Mouse (Mus musculus): Measurements from ENCODE around the gene Zfp219. TPM values are rescaled to one million over a fixed set of nuclear protein-coding genes. Genes with fewer than 3 reads are reported as not detected.

The Zfp219 gene
- polyA plus RNA-seq, 1 experiment from 2014 or later: 30.3 TPM

- WGBS: 47% methylated on average over 38 of the region's 38 CpGs
- H3K9me3 ChIP-seq (replicated peaks; ENCODE audit: control insufficient read depth, low read length, poor library complexity, severe bottlenecking): no peaks in the 10 kb centered on the region
- H3K4me1 ChIP-seq (ENCODE audit: control insufficient read depth, insufficient read depth, low read length): peaks cover 73% of the 10 kb centered on the region
- H3K27me3 ChIP-seq (ENCODE audit: control insufficient read depth, insufficient read depth, low read depth, low read length): no peaks in the 10 kb centered on the region
- peak; percentile 21 for ATAC-seq
- peak overlapping the region; percentile 15; the same call in 1 of the 2 replicates for H3K4me3 ChIP-seq (ENCODE audit: low read depth, low read length)
- H3K9ac ChIP-seq (ENCODE audit: low read depth, low read length): peak overlapping the region; percentile 43
- peak overlapping the region; percentile 71 for H3K27ac ChIP-seq (ENCODE audit: low read length)
- H3K4me2 ChIP-seq (ENCODE audit: low read length): peak overlapping the region; percentile 53
- peaks cover 16% of the 10 kb centered on the region for H3K36me3 ChIP-seq (ENCODE audit: control insufficient read depth, insufficient read depth, low read length)
Measured at GRCm38 (mm10) chr14:52008321-52009203, 12.0 kb downstream of the Zfp219 start.

- no peak overlapping the region for H3K4me2 ChIP-seq (ENCODE audit: low read length)
- no peak overlapping the region for H3K9ac ChIP-seq (ENCODE audit: low read depth, low read length)
- peaks cover 65% of the 10 kb centered on the region for H3K4me1 ChIP-seq (ENCODE audit: control insufficient read depth, insufficient read depth, low read length)
- no peak overlapping the region for H3K27ac ChIP-seq (ENCODE audit: low read length)
- 93% methylated on average over 22 of the region's 23 CpGs for WGBS
- H3K4me3 ChIP-seq (ENCODE audit: low read depth, low read length): no peak overlapping the region
- ATAC-seq: no peak
- H3K36me3 ChIP-seq (ENCODE audit: control insufficient read depth, insufficient read depth, low read length): peaks cover 26% of the 10 kb centered on the region
- H3K27me3 ChIP-seq (ENCODE audit: control insufficient read depth, insufficient read depth, low read depth, low read length): no peaks in the 10 kb centered on the region
- H3K9me3 ChIP-seq (replicated peaks; ENCODE audit: control insufficient read depth, low read length, poor library complexity, severe bottlenecking): no peaks in the 10 kb centered on the region
Measured at GRCm38 (mm10) chr14:52006771-52007170, 13.8 kb downstream of the Zfp219 start.

- Histone ChIP-seq H3K4me1 (ENCODE audit: control insufficient read depth, insufficient read depth, low read length) (peaks cover 60% of the 10 kb centered on the region), H3K36me3 (ENCODE audit: control insufficient read depth, insufficient read depth, low read length) (peaks cover 26% of the 10 kb centered on the region), H3K9me3 (replicated peaks; ENCODE audit: control insufficient read depth, low read length, poor library complexity, severe bottlenecking) (no peaks in the 10 kb centered on the region), H3K27ac (ENCODE audit: low read length) (no peak overlapping the region), H3K4me3 (ENCODE audit: low read depth, low read length) (no peak overlapping the region), H3K27me3 (ENCODE audit: control insufficient read depth, insufficient read depth, low read depth, low read length) (no peaks in the 10 kb centered on the region), H3K4me2 (ENCODE audit: low read length) (no peak overlapping the region), H3K9ac (ENCODE audit: low read depth, low read length) (no peak overlapping the region)
- ATAC-seq: no peak
- WGBS: 57% methylated on average over 8 of the region's 8 CpGs
Measured at GRCm38 (mm10) chr14:52006241-52006640, 14.3 kb downstream of the Zfp219 start.

- no peaks in the 10 kb centered on the region for H3K27me3 ChIP-seq (ENCODE audit: control insufficient read depth, insufficient read depth, low read depth, low read length)
- peaks cover 26% of the 10 kb centered on the region for H3K36me3 ChIP-seq (ENCODE audit: control insufficient read depth, insufficient read depth, low read length)
- no peak overlapping the region for H3K9ac ChIP-seq (ENCODE audit: low read depth, low read length)
- 73% methylated on average over 6 of the region's 6 CpGs for WGBS
- H3K27ac ChIP-seq (ENCODE audit: low read length): peak overlapping the region; percentile 23; the same call in 1 of the 2 replicates
- no peak overlapping the region for H3K4me3 ChIP-seq (ENCODE audit: low read depth, low read length)
- H3K9me3 ChIP-seq (replicated peaks; ENCODE audit: control insufficient read depth, low read length, poor library complexity, severe bottlenecking): no peaks in the 10 kb centered on the region
- H3K4me1 ChIP-seq (ENCODE audit: control insufficient read depth, insufficient read depth, low read length): peaks cover 54% of the 10 kb centered on the region
- H3K4me2 ChIP-seq (ENCODE audit: low read length): no peak overlapping the region
- no peak for ATAC-seq
Measured at GRCm38 (mm10) chr14:52005616-52006015, 14.9 kb downstream of the Zfp219 start.

- no peaks in the 10 kb centered on the region for H3K9me3 ChIP-seq (replicated peaks; ENCODE audit: control insufficient read depth, low read length, poor library complexity, severe bottlenecking)
- peak overlapping the region; percentile 50; the same call in 1 of the 2 replicates for H3K4me2 ChIP-seq (ENCODE audit: low read length)
- no peak overlapping the region for H3K4me3 ChIP-seq (ENCODE audit: low read depth, low read length)
- H3K27me3 ChIP-seq (ENCODE audit: control insufficient read depth, insufficient read depth, low read depth, low read length): no peaks in the 10 kb centered on the region
- peak overlapping the region; percentile 89 for H3K27ac ChIP-seq (ENCODE audit: low read length)
- ATAC-seq: no peak
- H3K36me3 ChIP-seq (ENCODE audit: control insufficient read depth, insufficient read depth, low read length): peaks cover 29% of the 10 kb centered on the region
- 61% methylated on average over 7 of the region's 7 CpGs for WGBS
- peaks cover 50% of the 10 kb centered on the region for H3K4me1 ChIP-seq (ENCODE audit: control insufficient read depth, insufficient read depth, low read length)
- H3K9ac ChIP-seq (ENCODE audit: low read depth, low read length): no peak overlapping the region; the same call in 1 of the 2 replicates
Measured at GRCm38 (mm10) chr14:52005141-52005540, 15.4 kb downstream of the Zfp219 start.

- Histone ChIP-seq H3K27ac (ENCODE audit: low read length) (peak overlapping the region; percentile 89), H3K9ac (ENCODE audit: low read depth, low read length) (peak overlapping the region; percentile 55), H3K4me3 (ENCODE audit: low read depth, low read length) (peak overlapping the region; percentile 11), H3K4me2 (ENCODE audit: low read length) (peak overlapping the region; percentile 50), H3K27me3 (ENCODE audit: control insufficient read depth, insufficient read depth, low read depth, low read length) (no peaks in the 10 kb centered on the region), H3K36me3 (ENCODE audit: control insufficient read depth, insufficient read depth, low read length) (peaks cover 30% of the 10 kb centered on the region), H3K9me3 (replicated peaks; ENCODE audit: control insufficient read depth, low read length, poor library complexity, severe bottlenecking) (no peaks in the 10 kb centered on the region), H3K4me1 (ENCODE audit: control insufficient read depth, insufficient read depth, low read length) (peaks cover 39% of the 10 kb centered on the region)
- WGBS: 7% methylated on average over 16 of the region's 16 CpGs
- peak; percentile 88 for ATAC-seq
Measured at GRCm38 (mm10) chr14:52003981-52004495, 16.5 kb downstream of the Zfp219 start.

GRCm38 (mm10) chr14:51997483-51997882 lies 23.1 kb downstream of the Zfp219 start:
- 86% methylated on average over 14 of the region's 14 CpGs for WGBS
- Histone ChIP-seq H3K9me3 (replicated peaks; ENCODE audit: control insufficient read depth, low read length, poor library complexity, severe bottlenecking) (no peaks in the 10 kb centered on the region), H3K9ac (ENCODE audit: low read depth, low read length) (no peak overlapping the region), H3K27me3 (ENCODE audit: control insufficient read depth, insufficient read depth, low read depth, low read length) (no peaks in the 10 kb centered on the region), H3K27ac (ENCODE audit: low read length) (no peak overlapping the region), H3K4me1 (ENCODE audit: control insufficient read depth, insufficient read depth, low read length) (no peaks in the 10 kb centered on the region), H3K4me3 (ENCODE audit: low read depth, low read length) (no peak overlapping the region), H3K36me3 (ENCODE audit: control insufficient read depth, insufficient read depth, low read length) (peaks cover 54% of the 10 kb centered on the region), H3K4me2 (ENCODE audit: low read length) (no peak overlapping the region)
- ATAC-seq: no peak

- Histone ChIP-seq H3K27ac (ENCODE audit: low read length) (peak overlapping the region; percentile 41; the same call in 1 of the 2 replicates), H3K36me3 (ENCODE audit: control insufficient read depth, insufficient read depth, low read length) (peaks cover 54% of the 10 kb centered on the region), H3K4me3 (ENCODE audit: low read depth, low read length) (no peak overlapping the region), H3K9me3 (replicated peaks; ENCODE audit: control insufficient read depth, low read length, poor library complexity, severe bottlenecking) (no peaks in the 10 kb centered on the region), H3K9ac (ENCODE audit: low read depth, low read length) (peak overlapping the region; percentile 20; the same call in 1 of the 2 replicates), H3K4me2 (ENCODE audit: low read length) (no peak overlapping the region), H3K4me1 (ENCODE audit: control insufficient read depth, insufficient read depth, low read length) (no peaks in the 10 kb centered on the region), H3K27me3 (ENCODE audit: control insufficient read depth, insufficient read depth, low read depth, low read length) (no peaks in the 10 kb centered on the region)
- ATAC-seq: peak; percentile 30
- WGBS: 55% methylated on average over 17 of the region's 17 CpGs
Measured at GRCm38 (mm10) chr14:51996866-51997265, 23.7 kb downstream of the Zfp219 start.

Measured in midbrain, embryonic 16.5 days (tissue).